Mouse (Mus musculus) common myeloid progenitor, adult 5-6 weeks (primary cell): Measurements from ENCODE around the gene A930002H24Rik. TPM values are rescaled to one million over a fixed set of nuclear protein-coding genes. Genes with fewer than 3 reads are reported as not detected.
A peak's percentile ranks its signal among the peaks of the same experiment; 100 is the strongest.

Experiments
- ATAC-seq: replicated peaks from 2 replicates; pipeline ENCODE4 v1.8.0; 2016; ENCODE audit warnings: low read depth, mild to moderate bottlenecking, moderate TSS enrichment, inconsistent platforms; ENCODE audit not compliant: poor library complexity, severe bottlenecking
- total RNA-seq: library from RNA; stranded (forward); fragments of 200-1000, 187-1606 nt; gene quantifications from 2 replicates; pipeline ENCODE4 v1.2.3, GENCODE M21; 2017

Gene A930002H24Rik
- total RNA-seq, 1 experiment from 2014 or later = not detected

DNA sequence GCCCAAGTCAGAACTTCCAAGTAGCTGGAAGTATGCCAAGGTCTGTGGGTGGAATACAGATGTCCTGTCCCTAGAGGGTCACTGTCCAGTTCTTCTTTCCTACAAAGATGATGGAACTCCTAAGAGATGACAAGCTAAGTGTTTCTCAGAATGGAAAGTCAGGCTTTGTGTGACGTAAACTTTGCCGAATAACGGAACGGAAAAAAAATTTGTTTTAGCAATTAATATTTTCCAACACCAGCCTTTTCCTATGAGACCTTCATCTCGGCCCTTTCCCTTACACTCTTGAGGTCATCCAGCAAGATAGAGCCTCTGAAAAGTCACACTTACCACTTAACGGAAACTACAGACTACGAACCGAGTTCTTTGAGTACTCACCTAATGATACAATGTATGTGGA is 25.4 kb downstream of the A930002H24Rik start:
- ATAC-seq = no peak

DNA sequence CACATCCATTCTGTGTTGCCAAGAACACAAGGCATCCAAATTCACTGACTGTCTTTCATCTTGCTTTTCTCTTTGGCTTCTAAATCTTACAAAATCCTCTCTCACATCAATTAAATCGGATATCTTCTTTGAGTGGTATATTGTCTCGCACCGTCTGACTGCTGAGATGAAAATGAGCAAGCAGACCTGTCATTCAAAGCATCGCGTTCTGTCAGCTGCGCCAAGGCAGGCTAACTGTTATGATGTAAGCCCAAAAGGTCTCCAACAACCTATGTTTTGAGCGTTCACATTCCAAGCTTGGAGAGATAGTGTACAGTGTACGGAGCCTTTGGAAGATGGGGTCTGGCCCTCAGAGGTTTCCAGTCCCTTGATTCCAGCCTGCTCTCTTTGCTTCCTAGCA is 26.9 kb downstream of the A930002H24Rik start:
- ATAC-seq = no peak

DNA sequence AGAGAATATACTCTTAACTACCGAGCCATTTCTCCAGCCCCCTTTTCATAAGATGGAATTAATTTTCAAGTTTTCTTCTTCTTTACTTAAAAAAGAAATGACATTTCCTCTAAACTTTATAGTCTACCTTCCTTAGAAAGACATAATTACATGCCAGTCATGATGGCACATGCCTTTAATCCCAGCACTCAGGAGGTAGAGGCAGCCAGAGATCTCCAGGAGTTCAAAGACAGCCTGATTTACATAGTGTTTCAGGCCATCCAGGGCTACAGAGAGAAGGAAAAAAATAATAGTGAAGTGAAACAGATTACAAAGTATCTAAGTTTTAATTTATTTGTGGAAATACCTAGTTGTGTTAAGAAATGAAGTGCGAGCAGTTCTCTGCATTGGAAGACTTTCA is 27.4 kb downstream of the A930002H24Rik start:
- ATAC-seq = no peak

DNA sequence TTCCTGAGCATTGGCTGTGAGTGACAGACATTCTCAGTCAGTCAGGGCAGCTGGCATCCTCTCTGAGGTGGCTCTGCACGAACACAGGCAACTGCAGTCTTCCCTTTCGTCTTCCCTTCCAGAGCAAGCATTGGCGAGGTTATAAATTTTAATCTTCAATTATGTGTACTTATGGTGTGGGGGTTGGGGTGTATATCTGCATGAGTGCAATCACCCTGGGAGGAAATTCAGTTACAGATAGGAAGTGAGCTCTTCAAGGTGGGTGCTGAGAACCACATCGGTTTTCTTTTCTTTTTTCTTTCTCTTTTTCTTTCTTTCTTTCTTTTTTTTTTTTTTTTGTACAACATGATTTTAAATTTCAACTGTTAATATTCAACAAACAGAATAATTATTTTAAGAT is 32.0 kb downstream of the A930002H24Rik start:
- no peak for ATAC-seq

DNA sequence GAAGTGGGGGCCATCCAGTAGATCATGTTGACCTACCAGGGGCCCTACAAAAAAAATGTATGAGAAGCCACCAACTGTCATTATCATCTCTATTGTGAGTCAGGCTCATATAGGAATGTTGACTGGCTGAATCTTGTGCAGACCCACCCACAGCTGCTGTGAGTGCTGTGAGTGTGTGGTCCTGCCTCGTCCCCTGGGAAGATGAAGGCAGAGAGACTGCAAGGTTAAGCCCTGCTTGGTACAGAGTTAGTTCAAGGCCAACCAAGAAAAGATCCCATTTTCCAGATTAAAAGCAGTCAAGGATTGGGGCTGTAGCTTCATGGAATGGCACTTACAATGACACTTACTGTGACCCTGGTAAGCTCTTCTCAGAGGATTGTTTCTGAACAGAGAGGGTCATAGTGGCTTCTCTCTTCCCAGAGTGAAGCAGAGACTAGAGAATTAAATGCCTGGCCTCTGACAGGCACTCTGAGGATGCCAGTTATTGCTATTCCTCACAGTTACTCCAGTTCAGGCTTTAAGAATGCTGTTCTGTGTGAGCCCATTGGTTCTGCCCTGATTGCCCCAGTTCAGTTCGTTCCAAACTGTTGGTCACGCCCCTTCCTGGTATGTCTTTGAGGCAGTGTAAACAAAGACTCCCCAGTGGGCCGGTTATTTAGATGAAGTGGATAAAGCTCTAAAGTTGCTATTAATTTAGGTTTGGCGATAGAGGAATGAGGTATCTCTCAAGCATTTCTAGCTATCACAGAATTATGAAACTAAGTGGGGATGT is 34.8 kb downstream of the A930002H24Rik start:
- ATAC-seq = no peak

DNA sequence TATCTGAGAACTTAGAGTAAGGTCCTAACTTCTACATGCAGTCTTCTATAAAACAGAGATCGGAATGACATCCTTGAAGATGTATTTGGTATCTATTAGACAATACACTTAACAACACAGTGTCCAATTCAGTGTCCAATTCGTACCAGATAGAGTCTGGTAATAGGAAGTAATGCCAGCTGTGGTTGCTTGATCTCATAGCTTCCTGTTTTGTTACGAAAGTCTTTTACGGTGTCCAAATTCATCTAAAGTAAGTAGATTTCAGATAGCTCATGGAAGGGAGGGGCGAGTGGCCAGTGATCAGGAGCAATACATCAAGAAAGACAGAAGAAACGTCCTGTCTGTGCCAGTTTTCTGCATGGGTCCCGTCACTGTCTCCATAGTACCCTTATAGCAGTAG is 36.8 kb downstream of the A930002H24Rik start:
- ATAC-seq = peak; percentile 87

DNA sequence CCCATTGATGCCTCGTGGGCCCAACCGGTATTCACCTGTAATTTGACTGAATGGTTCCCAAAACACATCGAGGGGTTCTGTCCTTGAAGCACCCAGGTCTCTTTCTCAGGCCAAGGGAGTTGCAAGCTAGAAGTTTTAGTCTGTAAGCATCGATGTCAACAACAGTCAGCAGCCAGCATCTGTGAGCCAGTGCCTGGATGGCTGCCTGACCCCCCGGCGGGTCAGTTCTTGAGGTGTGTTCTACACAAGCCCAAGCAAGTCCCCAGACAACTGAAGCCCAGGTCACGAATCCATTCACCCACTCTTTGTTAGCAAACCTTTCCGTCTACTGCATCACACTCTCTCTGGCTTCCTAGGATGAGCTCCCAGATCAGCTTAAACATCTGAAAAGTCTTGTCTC is 37.4 kb downstream of the A930002H24Rik start:
- ATAC-seq = no peak

DNA sequence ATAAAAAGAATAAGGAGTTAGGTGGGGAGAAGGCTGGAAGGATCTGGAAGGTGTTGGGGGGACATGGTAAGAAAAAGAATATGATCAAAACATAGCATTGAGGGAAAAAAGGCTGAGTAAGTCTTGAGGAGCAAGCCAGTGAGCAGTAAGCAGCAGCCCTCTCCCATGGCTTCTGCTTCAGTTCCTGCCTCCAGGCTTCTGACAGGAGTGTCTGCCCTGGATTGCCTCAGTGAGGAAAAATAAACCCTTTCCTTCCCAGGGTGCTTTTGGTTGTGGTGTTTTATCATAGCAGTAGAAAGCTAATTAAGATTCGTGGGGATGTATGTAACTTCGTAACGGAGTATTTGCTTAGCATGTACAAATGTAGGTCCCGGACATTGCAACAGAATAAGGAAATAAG is 39.5 kb downstream of the A930002H24Rik start:
- no peak for ATAC-seq

DNA sequence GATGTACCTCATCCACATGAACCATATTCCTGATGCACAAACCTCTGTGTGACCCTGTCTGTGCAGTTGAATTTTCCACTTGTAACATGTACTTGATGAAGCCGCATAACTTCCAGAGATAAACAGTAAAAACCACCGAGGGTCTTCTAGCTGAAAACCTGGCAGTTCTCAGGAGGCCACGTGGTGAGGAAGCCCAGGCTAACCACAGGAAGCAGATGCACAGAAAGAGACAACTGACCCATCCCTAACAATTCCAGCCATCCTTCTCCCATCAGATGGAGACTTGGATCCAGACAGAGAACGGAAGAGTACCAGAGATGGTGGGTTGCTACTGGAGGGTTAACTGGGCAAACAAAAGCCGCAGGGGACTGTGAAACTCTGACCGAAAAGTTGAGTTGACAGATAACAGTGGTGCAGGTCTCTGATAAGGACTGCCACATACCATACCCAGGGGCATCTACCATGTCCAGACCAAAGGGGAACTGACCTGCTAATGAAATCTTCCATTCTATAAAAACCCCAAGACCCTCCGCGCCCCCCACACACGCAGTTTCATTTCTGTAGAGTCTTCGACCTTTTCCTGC is 45.1 kb downstream of the A930002H24Rik start:
- ATAC-seq = peak; percentile 93

DNA sequence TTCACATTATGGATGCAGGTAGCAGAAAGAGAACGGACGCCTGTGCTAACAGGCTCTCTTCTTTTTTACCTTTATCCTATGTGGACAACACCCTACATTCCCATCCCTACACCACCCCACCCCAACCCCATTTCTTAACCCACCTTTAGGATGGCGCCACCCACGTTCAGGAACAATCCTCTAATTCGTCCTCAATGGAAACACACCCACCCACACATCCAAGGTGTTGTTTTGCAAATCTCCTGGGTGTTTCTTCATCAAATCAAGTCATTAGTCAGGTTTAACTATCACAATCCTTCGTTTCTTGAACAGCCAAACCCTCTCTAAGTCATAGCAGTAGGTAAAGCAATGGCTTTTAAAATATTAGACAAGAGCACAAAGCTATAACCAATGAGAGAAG is 50.0 kb downstream of the A930002H24Rik start:
- no peak for ATAC-seq

Other genes starting within 250 kb of the A930002H24Rik start
- 13.6 and 26.9 TPM in 2 replicates for gene Fer, start 729 bp downstream of the A930002H24Rik start, total RNA-seq